Mouse (Mus musculus) liver, embryonic 18 days (tissue): ENCODE results near the gene Ltn1. TPM values are rescaled to one million over a fixed set of nuclear protein-coding genes. Genes with fewer than 3 reads are reported as not detected.

Experiments used
- polyA plus RNA-seq: library from polyadenylated mRNA; depleted of rRNA; stranded (reverse); fragments of >200 nt; gene quantifications from 2 replicates; pipeline ENCODE4 v1.2.3, GENCODE M21; 2012; rRNA removed

The Ltn1 gene
- polyA plus RNA-seq, result 4.0 and 4.2 TPM in 2 replicates

GRCm38 (mm10) chr16:87432033-87432814 is at the start of gene Ltn1:
Ltn1 (minus strand) TSS chr16:87432612.

GRCm38 (mm10) chr16:87454419-87455179 is 22.2 kb upstream of the Ltn1 start, which contains the start of gene Usp16:
Usp16 (plus strand) TSS chr16:87454703.

GRCm38 (mm10) chr16:87440184-87440686 is 7.8 kb upstream of the Ltn1 start, which contains the start of gene Rwdd2b:
Rwdd2b (minus strand) TSS chr16:87440573.

GRCm38 (mm10) chr16:87354075-87354583 is 78.3 kb downstream of the Ltn1 start, which contains the start of gene N6amt1:
N6amt1 (plus strand) TSS chr16:87354185.

Other genes starting within 250 kb of the Ltn1 start
- gene N6amt1, start 78.4 kb downstream of the Ltn1 start, polyA plus RNA-seq, result 5.9 TPM in 2 replicates
- 2.6 and 3.0 TPM in 2 replicates for gene Rwdd2b, start 8.0 kb upstream of the Ltn1 start, polyA plus RNA-seq
- 20.0 and 20.1 TPM in 2 replicates for gene Usp16, start 22.1 kb upstream of the Ltn1 start, polyA plus RNA-seq
- 84.0 and 84.7 TPM in 2 replicates for gene Cct8, start 63.3 kb upstream of the Ltn1 start, polyA plus RNA-seq
- 0.32 and 0.38 TPM in 2 replicates for gene Map3k7cl, start 120.7 kb upstream of the Ltn1 start, polyA plus RNA-seq